Mouse (Mus musculus) heart, postnatal 0 days (tissue): Measurements from ENCODE around the gene Ppp1r16b. TPM values are rescaled to one million over a fixed set of nuclear protein-coding genes. Genes with fewer than 3 reads are reported as not detected.

Experiments
- ATAC-seq: fragments of 200-750 bp; cut with Nextera tagmentation; 2 replicates; pipeline ENCODE4 v1.8.0; 2017; ENCODE audit warnings: low read depth, moderate number of reproducible peaks, moderate library complexity; ENCODE audit not compliant: insufficient read depth
- DNase-seq: peaks from one replicate; pipeline ENCODE4 v3.0.0-alpha.2; 2016; ENCODE audit warnings: low spot score
- H3K27ac ChIP-seq: fragments of 300-500 bp; sonication (generic); 2 replicates; pipeline ENCODE4 v1.5.1; 2014; ENCODE audit warnings: low read depth, mild to moderate bottlenecking
- H3K27me3 ChIP-seq: fragments of 300-500 bp; sonication (generic); 2 replicates; pipeline ENCODE4 v1.6.1; 2014; ENCODE audit warnings: low read length, mixed read lengths; ENCODE audit not compliant: control insufficient read depth, insufficient read depth
- H3K36me3 ChIP-seq: fragments of 300-500 bp; sonication (generic); replicated peaks from 2 replicates; pipeline ENCODE4 v1.6.1; 2014; ENCODE audit warnings: low read length, mixed read lengths; ENCODE audit not compliant: control insufficient read depth, insufficient read depth
- H3K4me1 ChIP-seq: fragments of 300-500 bp; sonication (generic); 2 replicates; pipeline ENCODE4 v1.6.1; 2014; ENCODE audit warnings: antibody characterized with exemption; ENCODE audit not compliant: control insufficient read depth, insufficient read depth
- H3K4me2 ChIP-seq: fragments of 300-500 bp; sonication (generic); 2 replicates; pipeline ENCODE4 v1.6.1; 2014; ENCODE audit warnings: low read depth, mild to moderate bottlenecking, low read length, moderate library complexity
- H3K4me3 ChIP-seq: fragments of 300-500 bp; sonication (generic); 2 replicates; pipeline ENCODE4 v1.5.1; 2014; ENCODE audit warnings: low read depth, low read length
- H3K9ac ChIP-seq: fragments of 300-500 bp; sonication (generic); replicated peaks from 2 replicates; pipeline ENCODE4 v1.6.1; 2014; ENCODE audit warnings: low read depth, low read length, mixed read lengths
- H3K9me3 ChIP-seq: fragments of 300-500 bp; sonication (generic); replicated peaks from 2 replicates; pipeline ENCODE4 v1.6.1; 2016; ENCODE audit warnings: low read length; ENCODE audit not compliant: control insufficient read depth
- CTCF ChIP-seq: IDR thresholded peaks from 2 replicates; pipeline ENCODE4 v1.5.1; 2016; ENCODE audit warnings: antibody characterized with exemption, control low read depth, low read depth
- EP300 ChIP-seq: IDR thresholded peaks from 2 replicates; pipeline ENCODE4 v1.6.1; 2016; ENCODE audit warnings: antibody characterized with exemption, low read depth
- WGBS: fragments of 180-500 bp; shearing (Covaris S2); extraction: QIAGEN DNeasy Blood & Tissue Kit; methylation state at CpG from one replicate; pipeline ENCODE4 v1.1.7; 2014; 5-methylcytosine and 5-hydroxymethylcytosine counted together
- polyA plus RNA-seq: library from polyadenylated mRNA; unstranded; fragments of >200 nt; fragmentation: Nextera tagmentation; extraction: Ambion mirVana; gene quantifications from 2 replicates; pipeline ENCODE4 v1.2.1, GENCODE M21; 2015
- total RNA-seq: library from RNA; depleted of rRNA; stranded (reverse); fragments of >200 nt; gene quantifications from 2 replicates; pipeline ENCODE4 v1.2.3, GENCODE M21; 2014; ENCODE audit warnings: low replicate concordance

Ppp1r16b gene
- total and polyA plus RNA-seq, 2 experiments from 2014 or later, result 3.7 to 5.1 TPM

DNA sequence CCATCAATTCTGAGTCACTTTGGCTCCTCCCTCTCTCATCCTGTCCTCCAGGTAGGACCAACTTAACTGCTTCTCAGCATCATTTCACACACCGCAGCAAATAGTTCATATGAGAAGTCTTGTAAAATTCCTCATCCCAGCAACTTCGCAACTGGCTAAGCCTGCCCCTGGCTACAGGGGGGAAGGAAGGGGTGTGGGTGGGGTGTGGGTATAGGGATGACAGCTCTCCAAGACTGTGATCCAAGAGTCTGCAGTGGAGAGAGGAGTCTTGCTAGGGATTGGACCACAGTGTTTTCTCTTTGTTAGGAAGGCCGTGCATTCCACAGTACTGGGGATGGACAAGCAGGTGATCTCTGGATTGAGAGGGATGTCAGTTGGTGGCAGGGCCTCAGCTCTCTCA is 19.7 kb downstream of the Ppp1r16b start:
- WGBS, result 71% methylated on average over 3 of the region's 3 CpGs
- Histone ChIP-seq H3K27me3 (no peaks in the 10 kb centered on the region), H3K27ac (no peak overlapping the region), H3K4me1 (0 out of 2 replicates have a peak, but pooled peaks cover 15% of the 10 kb centered on the region), H3K36me3 (no peaks in the 10 kb centered on the region), H3K4me2 (no peak overlapping the region), H3K9ac (no peak overlapping the region), H3K4me3 (no peak overlapping the region), H3K9me3 (no peaks in the 10 kb centered on the region)
- DNase-seq, result no peak
- TF ChIP-seq EP300 (no peak), CTCF (no peak)
- no peak for ATAC-seq

DNA sequence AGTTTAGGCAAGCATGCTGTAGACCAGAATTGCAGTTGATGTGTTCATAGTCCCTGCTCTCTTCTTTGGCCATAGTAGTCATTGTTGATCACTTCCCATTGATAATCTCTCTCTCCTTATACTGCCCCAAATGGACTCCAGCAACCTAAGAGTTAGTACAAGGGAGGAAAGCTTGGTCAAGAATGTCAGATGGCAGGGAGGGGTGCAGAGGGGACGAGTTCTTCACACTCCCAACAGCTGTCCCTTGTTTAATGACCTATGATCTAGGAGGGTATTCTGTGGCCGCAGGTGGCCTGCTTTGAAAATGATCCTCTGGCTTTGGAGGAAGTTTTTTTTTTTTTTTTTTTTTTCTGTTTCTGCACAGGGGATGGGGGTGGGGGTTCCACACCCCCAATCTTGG is 21.2 kb downstream of the Ppp1r16b start:
- 68% methylated on average over 2 of the region's 2 CpGs for WGBS
- H3K9ac ChIP-seq, result no peak overlapping the region
- no peaks in the 10 kb centered on the region for H3K36me3 ChIP-seq
- no peak for ATAC-seq
- no peak for DNase-seq
- H3K27me3 ChIP-seq, result no peaks in the 10 kb centered on the region
- H3K4me1 ChIP-seq, result 0 out of 2 replicates have a peak, but pooled peaks cover 15% of the 10 kb centered on the region
- no peak overlapping the region for H3K27ac ChIP-seq
- H3K9me3 ChIP-seq, result no peaks in the 10 kb centered on the region
- TF ChIP-seq CTCF (no peak), EP300 (no peak)
- no peak overlapping the region for H3K4me3 ChIP-seq
- no peak overlapping the region for H3K4me2 ChIP-seq

DNA sequence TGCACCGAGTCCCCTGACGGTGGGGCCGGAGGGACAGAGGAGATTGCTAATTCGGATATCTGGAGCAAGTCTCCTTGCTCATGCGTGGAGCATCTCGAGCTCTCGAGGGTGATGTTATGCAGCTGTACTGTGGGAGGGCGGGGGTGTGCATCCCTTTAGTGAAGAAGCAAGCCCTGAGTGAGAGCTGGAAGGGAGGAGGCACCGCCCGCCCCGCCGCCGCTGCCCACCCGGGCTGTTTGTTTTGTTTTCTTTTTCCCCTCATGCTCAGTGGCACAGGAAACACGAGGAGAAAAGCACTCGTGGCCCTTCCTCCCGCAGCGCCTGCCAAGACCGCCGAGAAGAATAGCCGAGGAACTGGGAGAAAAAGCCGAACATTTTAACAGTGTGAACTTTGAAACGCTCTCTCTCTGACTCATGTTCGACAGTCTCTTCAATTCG is 22.6 kb downstream of the Ppp1r16b start:
- Histone ChIP-seq H3K4me2 (peak overlapping the region; percentile 29; the same call in 1 of the 2 replicates), H3K9ac (no peak overlapping the region)

DNA sequence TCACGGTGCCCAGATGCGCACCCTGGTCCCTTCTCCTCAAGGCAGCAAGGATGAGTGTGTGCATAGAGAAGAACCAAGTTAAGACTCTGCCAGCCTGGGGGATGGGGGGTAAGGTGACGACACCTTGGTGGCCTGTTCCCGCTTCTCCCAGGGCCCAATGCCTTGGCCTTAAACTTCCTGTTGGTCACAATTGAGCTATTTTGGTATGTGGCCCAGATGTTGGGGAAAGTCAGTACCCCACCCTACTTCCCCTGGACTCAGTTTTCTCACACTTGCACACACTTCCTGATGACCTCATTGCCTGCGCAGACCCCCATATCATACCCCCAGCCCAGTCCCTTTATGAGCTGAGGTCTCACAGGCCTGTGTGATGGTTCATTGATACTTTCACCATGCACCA is 23.9 kb downstream of the Ppp1r16b start:
- H3K4me2 ChIP-seq, result no peak overlapping the region
- H3K4me1 ChIP-seq, result 0 out of 2 replicates have a peak, but pooled peaks cover 14% of the 10 kb centered on the region
- no peak overlapping the region for H3K9ac ChIP-seq
- no peak for DNase-seq
- ATAC-seq, result 0 out of 2 replicates have a peak, but pooled peaks have one; percentile 34
- no peaks in the 10 kb centered on the region for H3K27me3 ChIP-seq
- no peaks in the 10 kb centered on the region for H3K9me3 ChIP-seq
- WGBS, result 77% methylated on average over 5 of the region's 5 CpGs
- TF ChIP-seq EP300 (0 out of 2 replicates have a peak, but pooled peaks have one; percentile 21), CTCF (no peak)
- H3K27ac ChIP-seq, result peak overlapping the region; percentile 70
- H3K36me3 ChIP-seq, result no peaks in the 10 kb centered on the region
- no peak overlapping the region for H3K4me3 ChIP-seq

More for the DNA sequence above, 22.6 kb downstream of the Ppp1r16b start:
- no peak for TF ChIP-seq CTCF
- TF ChIP-seq EP300, result no peak
- DNase-seq (no peak), ATAC-seq (0 out of 2 replicates have a peak, but pooled peaks have one; percentile 31)
- no peaks in the 10 kb centered on the region for H3K27me3 ChIP-seq
- 36% methylated on average over 25 of the region's 25 CpGs for WGBS
- H3K4me1 ChIP-seq, result 0 out of 2 replicates have a peak, but pooled peaks cover 15% of the 10 kb centered on the region
- no peaks in the 10 kb centered on the region for H3K9me3 ChIP-seq
- H3K4me3 ChIP-seq, result no peak overlapping the region
- H3K36me3 ChIP-seq, result no peaks in the 10 kb centered on the region
- peak overlapping the region; percentile 70 for H3K27ac ChIP-seq

DNA sequence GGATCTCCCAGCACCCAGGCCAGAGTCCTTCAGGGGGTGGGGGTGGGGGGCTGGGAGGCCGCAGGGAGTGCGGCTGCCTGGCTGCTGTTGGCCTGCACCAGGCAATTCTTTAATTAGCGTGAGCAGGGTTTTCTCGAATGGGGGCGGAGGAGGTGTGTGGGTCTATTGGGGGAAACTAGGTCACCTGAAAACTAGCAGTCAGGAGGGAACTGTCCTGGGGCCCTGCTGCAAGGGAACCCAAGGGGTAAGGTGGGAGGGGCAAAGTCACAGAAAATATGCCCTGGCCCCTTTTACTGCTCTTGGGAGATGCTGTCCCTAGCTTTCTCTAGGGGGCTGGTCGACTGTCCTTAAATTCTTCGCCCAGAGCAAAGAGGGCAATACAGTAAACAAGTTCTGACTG is 24.4 kb downstream of the Ppp1r16b start:
- H3K4me1 ChIP-seq, result 0 out of 2 replicates have a peak, but pooled peaks cover 10% of the 10 kb centered on the region
- H3K9ac ChIP-seq, result no peak overlapping the region
- no peaks in the 10 kb centered on the region for H3K36me3 ChIP-seq
- DNase-seq, result no peak
- H3K4me2 ChIP-seq, result peak overlapping the region; percentile 10; the same call in 1 of the 2 replicates
- peak overlapping the region; percentile 61 for H3K27ac ChIP-seq
- no peaks in the 10 kb centered on the region for H3K27me3 ChIP-seq
- H3K9me3 ChIP-seq, result no peaks in the 10 kb centered on the region
- 37% methylated on average over 7 of the region's 7 CpGs for WGBS
- no peak overlapping the region for H3K4me3 ChIP-seq
- no peak for ATAC-seq
- TF ChIP-seq CTCF, result no peak
- TF ChIP-seq EP300, result no peak

DNA sequence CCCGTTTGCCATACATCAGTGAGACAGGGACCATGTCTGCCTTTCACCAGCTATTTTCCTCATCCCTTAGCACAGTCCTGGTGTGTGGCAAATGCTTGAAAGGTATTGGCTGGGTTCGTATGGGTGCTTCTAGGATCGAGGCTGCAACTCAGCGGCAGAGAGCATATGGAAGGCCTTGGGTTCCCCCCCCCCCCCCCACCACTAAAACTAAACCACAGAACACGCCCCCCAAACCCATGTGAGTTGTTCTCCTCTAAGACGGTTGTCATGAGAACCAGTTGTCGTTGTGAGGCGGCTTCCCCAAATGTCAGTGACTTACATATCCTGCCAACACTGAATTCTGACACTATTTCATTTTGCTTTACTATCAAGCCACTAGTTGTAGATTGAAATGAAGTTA is 24.9 kb downstream of the Ppp1r16b start:
- peak overlapping the region; percentile 61; the same call in 1 of the 2 replicates for H3K27ac ChIP-seq
- 60% methylated on average over 8 of the region's 8 CpGs for WGBS
- H3K27me3 ChIP-seq, result no peaks in the 10 kb centered on the region
- ATAC-seq, result no peak
- no peaks in the 10 kb centered on the region for H3K9me3 ChIP-seq
- H3K36me3 ChIP-seq, result no peaks in the 10 kb centered on the region
- no peak overlapping the region for H3K4me3 ChIP-seq
- no peak for DNase-seq
- H3K4me2 ChIP-seq, result peak overlapping the region; percentile 10; the same call in 1 of the 2 replicates
- 0 out of 2 replicates have a peak, but pooled peaks cover 10% of the 10 kb centered on the region for H3K4me1 ChIP-seq
- no peak overlapping the region for H3K9ac ChIP-seq
- TF ChIP-seq EP300, result no peak
- TF ChIP-seq CTCF, result no peak
